Mouse (Mus musculus) liver, adult 2 months (tissue): Measurements from ENCODE around the gene Slc30a5. TPM values are rescaled to one million over a fixed set of nuclear protein-coding genes. Genes with fewer than 3 reads are reported as not detected.

ENCODE experiments used
- DNase-seq: peaks from one replicate; pipeline ENCODE4 v3.0.0-alpha.2; 2011; ENCODE audit warnings: low read depth, low spot score; ENCODE audit errors: extremely low read depth
- H3K27ac ChIP-seq: fragments of 200-500 bp; replicated peaks from 2 replicates; pipeline ENCODE4 v1.5.1; 2012; ENCODE audit warnings: low read depth, mild to moderate bottlenecking, control low read depth, inconsistent platforms, low read length; ENCODE audit not compliant: insufficient read depth
- H3K27me3 ChIP-seq: fragments of 200-500 bp; 2 replicates; pipeline ENCODE4 v1.6.1; 2012; ENCODE audit warnings: mild to moderate bottlenecking, moderate library complexity, low read length, inconsistent platforms; ENCODE audit not compliant: control insufficient read depth, insufficient read depth
- H3K36me3 ChIP-seq: fragments of 200-500 bp; 2 replicates; pipeline ENCODE4 v1.6.1; 2012; ENCODE audit warnings: low read length, inconsistent platforms; ENCODE audit not compliant: control insufficient read depth, insufficient read depth
- H3K4me1 ChIP-seq: fragments of 200-500 bp; 2 replicates; pipeline ENCODE4 v1.6.1; 2011; ENCODE audit warnings: low read length; ENCODE audit not compliant: control insufficient read depth, insufficient read depth
- H3K4me3 ChIP-seq: fragments of 200-500 bp; 2 replicates; pipeline ENCODE4 v1.5.1; 2011; ENCODE audit warnings: low read depth, mild to moderate bottlenecking, control low read depth, low read length, moderate library complexity; ENCODE audit not compliant: insufficient read depth
- H3K79me2 ChIP-seq: fragments of 200-500 bp; 2 replicates; pipeline ENCODE4 v1.6.1; 2012; ENCODE audit warnings: inconsistent platforms, mild to moderate bottlenecking, low read length, moderate library complexity; ENCODE audit not compliant: control insufficient read depth, insufficient read depth
- H3K9ac ChIP-seq: fragments of 200-500 bp; 2 replicates; pipeline ENCODE4 v1.6.1; 2012; ENCODE audit warnings: low read depth, mild to moderate bottlenecking, control low read depth, inconsistent platforms, low read length
- CTCF ChIP-seq: fragments of 200-500 bp; IDR thresholded peaks from 2 replicates; pipeline ENCODE4 v1.5.1; 2011; ENCODE audit warnings: low read depth, low read length, control low read depth
- POLR2A ChIP-seq: fragments of 200-500 bp; IDR thresholded peaks from 2 replicates; pipeline ENCODE4 v1.6.1; 2011; ENCODE audit warnings: low read length, control low read depth; ENCODE audit not compliant: insufficient read depth; ENCODE audit errors: extremely low read depth
- WGBS: fragments of 180-500 bp; shearing (Covaris S2); methylation state at CpG from one replicate; pipeline ENCODE4 v1.1.7; 2018; 5-methylcytosine and 5-hydroxymethylcytosine counted together
- polyA plus RNA-seq: library from polyadenylated mRNA; depleted of rRNA; stranded (reverse); fragments of >200 nt; gene quantifications from 2 replicates; pipeline ENCODE4 v1.2.3, GENCODE M21; 2012
- total RNA-seq: library from RNA; depleted of rRNA; stranded (reverse); fragments of >200 nt; gene quantifications from 2 replicates; pipeline ENCODE4 v1.2.3, GENCODE M21; 2014

Slc30a5 gene
- total and polyA plus RNA-seq, 2 experiments = 15.6 to 38.1 TPM

DNA sequence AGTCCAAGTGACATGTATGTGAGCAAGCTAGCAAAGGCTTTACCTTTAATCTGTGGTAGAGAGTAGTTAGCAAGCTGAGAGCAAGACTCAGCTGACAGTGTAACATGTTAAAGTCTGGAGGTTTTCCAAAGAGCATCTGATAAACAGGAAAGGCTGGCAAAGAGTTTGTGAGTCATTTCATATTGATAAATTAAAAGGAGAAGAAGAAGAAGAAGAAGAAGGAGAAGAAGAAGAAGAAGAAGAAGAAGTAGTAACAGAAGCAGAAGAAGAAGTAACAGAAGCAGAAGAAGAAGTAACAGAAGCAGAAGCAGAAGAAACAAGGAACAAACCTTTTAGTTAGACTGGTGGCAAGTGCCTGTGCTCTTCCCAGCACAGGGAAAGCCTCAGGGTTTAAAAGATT, 1.6 kb upstream of the Slc30a5 start:
- H3K79me2 ChIP-seq = peaks cover 4% of the 10 kb centered on the region; the same call in 1 of the 2 replicates
- TF ChIP-seq POLR2A (no peak), CTCF (no peak)
- no peaks in the 10 kb centered on the region for H3K27me3 ChIP-seq
- DNase-seq = no peak
- H3K4me1 ChIP-seq = peaks cover 12% of the 10 kb centered on the region; the same call in 1 of the 2 replicates
- H3K4me3 ChIP-seq = no peak overlapping the region
- no peak overlapping the region for H3K9ac ChIP-seq
- H3K27ac ChIP-seq = no peak overlapping the region
- H3K36me3 ChIP-seq = no peaks in the 10 kb centered on the region

DNA sequence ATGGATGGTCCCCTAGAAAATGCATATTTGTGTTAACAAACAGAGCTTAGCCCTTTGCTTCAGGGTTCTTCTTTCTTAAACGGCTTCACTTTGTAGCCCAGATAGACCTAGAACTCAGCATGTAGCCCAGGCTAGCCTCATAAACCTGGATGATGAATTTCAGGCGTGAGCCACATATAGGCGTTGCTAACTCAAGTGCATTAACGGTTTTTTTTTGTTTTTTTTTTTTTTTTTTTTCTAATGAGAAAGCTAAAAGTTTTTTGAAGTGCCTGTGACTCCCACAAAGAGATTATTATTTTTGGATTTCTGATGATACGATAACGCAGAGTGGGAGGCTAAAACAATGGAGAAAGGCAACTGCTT, 394 bp upstream of the Slc30a5 start:
- TF ChIP-seq POLR2A (no peak), CTCF (no peak)
- no peaks in the 10 kb centered on the region for H3K36me3 ChIP-seq
- 59% methylated on average over 6 of the region's 6 CpGs for WGBS
- H3K4me1 ChIP-seq = peaks cover 12% of the 10 kb centered on the region; the same call in 1 of the 2 replicates
- peaks cover 6% of the 10 kb centered on the region; the same call in 1 of the 2 replicates for H3K79me2 ChIP-seq
- H3K27ac ChIP-seq = no peak overlapping the region
- no peak overlapping the region for H3K4me3 ChIP-seq
- no peaks in the 10 kb centered on the region for H3K27me3 ChIP-seq
- no peak for DNase-seq
- H3K9ac ChIP-seq = no peak overlapping the region

DNA sequence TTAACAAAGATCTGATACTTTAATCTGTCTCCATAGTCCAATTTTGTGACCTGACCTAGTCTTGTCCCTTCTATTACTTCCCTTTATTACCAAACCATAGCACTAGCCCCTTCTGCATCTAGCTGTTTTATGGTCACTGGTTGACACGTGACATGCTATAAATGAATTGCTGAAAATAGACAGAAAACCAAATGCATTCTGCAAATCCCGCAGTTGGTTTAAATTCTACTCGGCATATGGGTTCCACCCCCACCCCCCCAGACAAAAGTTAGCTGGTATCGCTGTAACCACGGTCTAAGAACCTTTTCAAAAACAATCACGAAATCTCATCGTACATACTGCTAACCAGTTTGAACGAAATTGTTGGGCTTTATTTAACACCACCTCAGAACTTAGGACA, 1.0 kb downstream of the Slc30a5 start:
- H3K9ac ChIP-seq = peak overlapping the region; percentile 94
- peak overlapping the region; percentile 86 for H3K27ac ChIP-seq
- under 1% methylated on average over 8 of the region's 8 CpGs for WGBS
- peaks cover 9% of the 10 kb centered on the region; the same call in 1 of the 2 replicates for H3K4me1 ChIP-seq
- DNase-seq = peak; percentile 41
- TF ChIP-seq CTCF (no peak), POLR2A (no peak)
- H3K4me3 ChIP-seq = peak overlapping the region; percentile 89
- H3K79me2 ChIP-seq = peaks cover 6% of the 10 kb centered on the region; the same call in 1 of the 2 replicates
- peaks cover 9% of the 10 kb centered on the region for H3K36me3 ChIP-seq
- H3K27me3 ChIP-seq = no peaks in the 10 kb centered on the region

DNA sequence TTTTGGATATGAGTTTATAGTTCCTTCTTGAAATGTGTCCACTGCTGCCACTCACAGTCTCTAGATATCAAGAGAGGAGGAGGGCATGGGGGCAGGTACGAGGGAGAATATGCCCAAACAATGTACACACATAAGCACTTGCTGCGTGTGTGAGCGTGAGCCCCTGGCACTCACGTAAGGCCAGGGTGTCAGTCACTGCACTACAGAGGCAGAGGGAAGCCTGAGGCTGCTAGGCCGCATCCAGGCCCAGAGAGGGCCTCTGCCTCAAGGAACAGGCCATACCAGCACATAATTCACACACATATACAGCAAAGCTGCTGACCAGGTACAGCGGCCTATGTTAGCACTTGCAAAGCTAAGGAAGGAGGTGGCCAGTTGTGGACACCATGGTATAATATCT, 2.1 kb downstream of the Slc30a5 start:
- WGBS = 64% methylated on average over 6 of the region's 6 CpGs
- H3K36me3 ChIP-seq = peaks cover 14% of the 10 kb centered on the region
- no peak overlapping the region for H3K4me3 ChIP-seq
- peaks cover 9% of the 10 kb centered on the region; the same call in 1 of the 2 replicates for H3K4me1 ChIP-seq
- H3K27ac ChIP-seq = no peak overlapping the region
- H3K27me3 ChIP-seq = no peaks in the 10 kb centered on the region
- TF ChIP-seq CTCF (no peak), POLR2A (no peak)
- H3K9ac ChIP-seq = no peak overlapping the region
- DNase-seq = no peak
- H3K79me2 ChIP-seq = peaks cover 6% of the 10 kb centered on the region; the same call in 1 of the 2 replicates

DNA sequence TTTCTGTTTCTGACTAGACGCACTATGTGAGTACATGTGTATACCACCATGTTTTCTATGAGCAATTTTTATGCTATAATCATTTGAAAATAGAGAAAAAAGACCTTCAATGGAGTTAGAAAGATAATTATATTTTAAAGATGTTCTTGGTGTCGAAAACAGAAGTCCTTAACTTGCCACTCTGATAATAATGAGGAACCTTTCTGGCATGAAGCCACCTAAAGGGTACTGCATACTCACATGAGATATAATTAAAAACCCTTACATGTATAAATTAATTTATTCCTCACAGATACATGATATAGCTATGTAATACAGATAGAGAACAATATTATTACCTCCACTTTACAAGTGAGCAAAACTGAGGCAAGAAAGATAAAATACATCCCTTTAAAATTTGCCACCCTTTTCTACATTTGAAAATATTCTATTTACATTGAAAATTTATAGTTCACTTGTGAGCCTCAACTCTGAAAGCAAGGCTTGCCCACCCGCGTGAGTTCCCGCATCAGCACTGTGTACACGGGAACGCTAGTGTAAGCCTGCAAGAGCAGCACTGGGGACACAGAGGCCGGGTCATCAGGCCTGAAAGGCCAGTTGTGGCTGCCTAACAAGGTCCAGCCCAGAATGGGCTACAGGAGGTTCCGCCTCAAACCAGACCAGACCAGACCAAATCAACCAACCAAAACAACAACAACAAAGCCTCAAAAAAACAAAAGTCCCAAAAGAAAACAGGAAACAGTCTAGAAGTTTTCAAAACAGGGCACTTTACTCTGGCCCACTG, 7.4 kb downstream of the Slc30a5 start:
- no peak overlapping the region for H3K4me3 ChIP-seq
- WGBS = 85% methylated on average over 9 of the region's 9 CpGs
- no peak overlapping the region for H3K27ac ChIP-seq
- H3K27me3 ChIP-seq = no peaks in the 10 kb centered on the region
- no peak for DNase-seq
- peaks cover 3% of the 10 kb centered on the region; the same call in 1 of the 2 replicates for H3K79me2 ChIP-seq
- peaks cover 49% of the 10 kb centered on the region for H3K36me3 ChIP-seq
- H3K9ac ChIP-seq = no peak overlapping the region
- no peak for TF ChIP-seq CTCF
- no peak for TF ChIP-seq POLR2A
- no peaks in the 10 kb centered on the region for H3K4me1 ChIP-seq

DNA sequence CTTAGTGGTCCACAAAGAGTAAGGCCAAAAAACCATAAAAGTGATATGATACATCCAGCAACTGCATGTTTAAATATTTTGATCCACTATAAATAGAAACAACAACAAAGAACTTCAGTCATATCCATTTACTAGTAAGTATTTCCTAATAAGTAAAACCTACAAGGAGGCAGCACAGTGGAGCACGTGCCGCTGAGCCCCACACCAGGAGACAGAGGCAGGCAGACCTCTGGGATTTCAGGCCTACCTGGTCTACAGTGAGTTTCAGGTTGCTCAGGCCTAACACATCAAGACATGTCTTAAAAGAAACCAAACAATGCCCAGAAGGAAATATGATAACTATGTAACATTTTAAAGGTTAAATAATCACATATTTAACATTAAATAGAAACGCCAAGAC, 8.3 kb downstream of the Slc30a5 start:
- TF ChIP-seq CTCF (no peak), POLR2A (no peak)
- Histone ChIP-seq H3K79me2 (peaks cover 3% of the 10 kb centered on the region; the same call in 1 of the 2 replicates), H3K36me3 (peaks cover 56% of the 10 kb centered on the region), H3K4me3 (no peak overlapping the region), H3K27ac (no peak overlapping the region), H3K27me3 (no peaks in the 10 kb centered on the region), H3K9ac (no peak overlapping the region), H3K4me1 (no peaks in the 10 kb centered on the region)
- WGBS = 94% methylated on average over 3 of the region's 3 CpGs
- DNase-seq = no peak
